Mouse (Mus musculus) myocyte (in vitro differentiated cells): Measurements from ENCODE around the gene Exog.

ENCODE experiments used
- E2F4 ChIP-seq: IDR thresholded peaks from one replicate; pipeline ENCODE4 v1.6.1; 2011; ENCODE audit warnings: mild to moderate bottlenecking, control low read depth, moderate library complexity; ENCODE audit not compliant: insufficient read depth
- MYOG ChIP-seq, 3 experiments: IDR thresholded peaks; one replicate each; pipeline ENCODE4 v1.6.1; 2011; ENCODE audit warnings: control low read depth in 2 of 3, low read depth in 2 of 3, mild to moderate bottlenecking in 2 of 3; ENCODE audit not compliant: insufficient read length in 2 of 3, control insufficient read depth in 1 of 3, insufficient read depth in 1 of 3

DNA sequence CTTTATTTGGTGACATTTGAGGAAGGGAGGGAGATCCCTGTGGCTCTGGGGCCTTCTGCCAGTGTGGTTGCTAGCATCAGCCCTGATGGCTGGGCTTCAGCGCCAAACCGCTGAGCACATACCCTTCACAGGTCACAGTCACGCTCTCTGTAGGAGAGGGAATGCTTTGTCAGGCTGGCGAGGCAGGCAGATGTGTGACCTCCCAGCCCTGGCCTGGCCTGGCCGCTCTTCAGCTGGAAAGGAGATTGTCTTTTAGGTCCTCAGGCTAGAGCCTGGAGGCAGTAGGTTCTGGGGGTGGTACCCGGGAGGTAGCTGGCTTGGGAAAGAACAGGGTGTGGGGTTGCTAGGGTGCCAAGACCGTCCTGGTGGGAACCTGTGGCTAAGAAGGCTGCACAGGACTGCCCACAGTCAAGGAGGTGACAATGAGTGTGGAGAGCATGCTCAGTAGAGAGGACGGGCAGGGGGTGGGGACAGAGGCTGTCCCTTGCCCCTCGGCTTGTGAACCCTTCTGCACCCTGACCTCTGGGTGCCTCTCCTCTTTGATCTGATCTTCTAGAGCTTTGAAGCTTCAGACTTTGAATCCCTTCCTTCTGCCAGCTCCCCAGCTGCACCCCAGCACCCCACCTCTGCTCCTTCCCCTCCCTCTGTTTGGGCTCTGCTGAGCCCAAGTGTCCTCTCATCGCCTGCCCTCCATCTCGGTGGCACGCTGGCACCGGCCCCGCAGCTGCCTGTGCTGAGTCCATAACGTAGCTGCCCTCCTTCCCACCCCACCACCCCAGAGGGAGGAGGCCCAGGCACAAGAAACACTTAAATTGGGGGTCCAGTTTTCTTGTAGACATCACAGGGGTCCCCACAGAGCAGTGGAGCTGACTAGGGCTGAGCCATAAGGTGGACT is 30.2 kb downstream of the Exog start:
- TF ChIP-seq MYOG (IDR thresholded peaks at IDR 0.05; ENCODE audit: control insufficient read depth in 1 of 3, insufficient read depth in 1 of 3, insufficient read length in 2 of 3, low read depth in 2 of 3) (no peak), E2F4 (no peak)
